Mouse (Mus musculus) stomach, postnatal 0 days (tissue): ENCODE measurements around the gene Eva1a. TPM values are rescaled to one million over a fixed set of nuclear protein-coding genes. Genes with fewer than 3 reads are reported as not detected.

ENCODE experiments used
- ATAC-seq: fragments of 200-750 bp; cut with Nextera tagmentation; 2 replicates; pipeline ENCODE4 v1.8.0; 2017; ENCODE audit not compliant: low FRiP score, low TSS enrichment
- DNase-seq: peaks from one replicate; pipeline ENCODE4 v3.0.0-alpha.2; 2016; ENCODE audit warnings: low spot score
- H3K27ac ChIP-seq: fragments of 300-500 bp; sonication (generic); replicated peaks from 2 replicates; pipeline ENCODE4 v1.5.1; 2014; ENCODE audit warnings: mild to moderate bottlenecking, control low read depth
- H3K27me3 ChIP-seq: fragments of 300-500 bp; sonication (generic); 2 replicates; pipeline ENCODE4 v1.6.1; 2014; ENCODE audit warnings: low read length; ENCODE audit not compliant: control insufficient read depth, insufficient read depth
- H3K36me3 ChIP-seq: fragments of 300-500 bp; sonication (generic); 2 replicates; pipeline ENCODE4 v1.6.1; 2014; ENCODE audit warnings: low read length, mixed read lengths; ENCODE audit not compliant: control insufficient read depth, insufficient read depth
- H3K4me1 ChIP-seq: fragments of 300-500 bp; sonication (generic); replicated peaks from 2 replicates; pipeline ENCODE4 v1.6.1; 2014; ENCODE audit warnings: antibody characterized with exemption; ENCODE audit not compliant: control insufficient read depth, insufficient read depth
- H3K4me2 ChIP-seq: fragments of 300-500 bp; sonication (generic); replicated peaks from 2 replicates; pipeline ENCODE4 v1.6.1; 2014; ENCODE audit warnings: low read depth, mild to moderate bottlenecking, control low read depth, moderate library complexity
- H3K4me3 ChIP-seq: fragments of 300-500 bp; sonication (generic); 2 replicates; pipeline ENCODE4 v1.5.1; 2014; ENCODE audit warnings: low read depth, low read length, control low read depth
- H3K9ac ChIP-seq: fragments of 300-500 bp; sonication (generic); 2 replicates; pipeline ENCODE4 v1.6.1; 2014; ENCODE audit warnings: mild to moderate bottlenecking, low read length, control low read depth, mixed read lengths
- H3K9me3 ChIP-seq: fragments of 300-500 bp; sonication (generic); 2 replicates; pipeline ENCODE4 v1.6.1; 2016; ENCODE audit warnings: low read length; ENCODE audit not compliant: control insufficient read depth
- CTCF ChIP-seq: IDR thresholded peaks from 2 replicates; pipeline ENCODE4 v1.5.1; 2016; ENCODE audit warnings: antibody characterized with exemption, low read depth, mild to moderate bottlenecking, moderate library complexity
- EP300 ChIP-seq: optimal IDR thresholded peaks from 2 replicates; pipeline ENCODE3; 2016; ENCODE audit warnings: antibody characterized with exemption
- WGBS: fragments of 180-500 bp; shearing (Covaris S2); extraction: QIAGEN DNeasy Blood & Tissue Kit; methylation state at CpG from one replicate; pipeline ENCODE4 v1.1.7; 2014; 5-methylcytosine and 5-hydroxymethylcytosine counted together
- polyA plus RNA-seq: library from polyadenylated mRNA; unstranded; fragments of >200 nt; fragmentation: Nextera tagmentation; extraction: Ambion mirVana; gene quantifications from 2 replicates; pipeline ENCODE4 v1.2.1, GENCODE M21; 2015

Eva1a gene
- polyA plus RNA-seq, 1 experiment from 2014 or later: 15.4 TPM

DNA sequence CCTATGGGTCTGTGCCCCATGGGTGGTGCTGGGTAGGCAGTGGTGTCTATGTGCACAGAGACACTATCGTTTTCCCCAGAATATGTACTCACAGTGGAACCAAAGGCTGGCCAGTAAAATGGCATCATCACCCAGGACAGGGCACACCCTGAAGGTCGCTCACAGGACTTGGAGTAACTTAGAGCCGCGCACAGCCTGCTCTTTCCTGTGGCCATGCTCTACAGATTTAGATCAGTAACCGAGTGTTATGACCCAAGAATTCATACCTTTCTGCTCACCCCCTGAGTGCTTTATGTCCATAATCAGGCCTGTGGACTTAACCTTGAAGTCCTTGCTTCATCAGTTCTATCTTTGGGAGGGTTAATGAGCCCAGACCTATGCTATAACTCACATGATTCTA lies 77.0 kb downstream of the Eva1a start:
- 91% methylated on average over 5 of the region's 5 CpGs for WGBS

GRCm38 (mm10) chr6:82119322-82120162 lies 78.7 kb downstream of the Eva1a start:
- peak; percentile 59 for ATAC-seq
- Histone ChIP-seq H3K4me1 (no peaks in the 10 kb centered on the region), H3K4me2 (peak overlapping the region; percentile 41), H3K4me3 (0 out of 2 replicates have a peak overlapping the region, but pooled peaks have one; percentile 15), H3K36me3 (no peaks in the 10 kb centered on the region), H3K27ac (no peak overlapping the region), H3K9me3 (no peaks in the 10 kb centered on the region), H3K9ac (no peak overlapping the region), H3K27me3 (no peaks in the 10 kb centered on the region)
- WGBS: 26% methylated on average over 16 of the region's 16 CpGs
- no peak for TF ChIP-seq EP300
- peak; percentile 71 for TF ChIP-seq CTCF
- DNase-seq: peak; percentile 51

More for the DNA sequence above, 77.0 kb downstream of the Eva1a start:
- DNase-seq (no peak), ATAC-seq (no peak)
- H3K36me3 ChIP-seq: no peaks in the 10 kb centered on the region
- H3K9me3 ChIP-seq: no peaks in the 10 kb centered on the region
- H3K9ac ChIP-seq: no peak overlapping the region
- no peak overlapping the region for H3K4me2 ChIP-seq
- H3K4me1 ChIP-seq: no peaks in the 10 kb centered on the region
- TF ChIP-seq EP300 (no peak), CTCF (no peak)
- H3K4me3 ChIP-seq: no peak overlapping the region
- H3K27me3 ChIP-seq: no peaks in the 10 kb centered on the region
- H3K27ac ChIP-seq: no peak overlapping the region

- H3K4me2 ChIP-seq: no peak overlapping the region
- H3K9me3 ChIP-seq: no peaks in the 10 kb centered on the region
- no peak overlapping the region for H3K4me3 ChIP-seq
- WGBS: 69% methylated on average over 2 of the region's 2 CpGs
- no peaks in the 10 kb centered on the region for H3K27me3 ChIP-seq
- H3K9ac ChIP-seq: no peak overlapping the region
- no peaks in the 10 kb centered on the region for H3K4me1 ChIP-seq
- no peak for TF ChIP-seq EP300
- no peak for TF ChIP-seq CTCF
- peak; percentile 97 for ATAC-seq
- peak; percentile 74 for DNase-seq
- H3K36me3 ChIP-seq: no peaks in the 10 kb centered on the region
- H3K27ac ChIP-seq: no peak overlapping the region
Measured at GRCm38 (mm10) chr6:82125134-82125533, 84.3 kb downstream of the Eva1a start.

DNA sequence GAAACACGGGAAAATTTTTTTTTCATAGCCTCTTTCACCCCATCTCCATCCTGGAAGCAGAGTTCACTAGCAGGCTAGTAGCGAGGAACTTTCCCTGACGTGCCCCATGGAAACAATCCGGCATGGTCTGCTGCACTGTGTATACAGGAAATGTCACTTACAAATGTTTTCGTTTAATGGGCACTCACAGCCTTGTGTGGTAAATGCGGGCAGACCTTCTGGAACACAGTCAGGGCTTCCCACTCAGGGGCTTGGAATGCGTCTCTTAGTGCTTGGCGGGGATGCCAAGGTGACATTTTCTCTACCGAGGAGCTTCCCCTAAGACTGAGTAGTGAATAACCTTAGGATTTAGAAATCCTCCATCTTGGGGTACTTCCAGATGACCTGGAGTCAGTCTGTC lies 87.0 kb downstream of the Eva1a start:
- no peak overlapping the region for H3K4me2 ChIP-seq
- ATAC-seq: peak; percentile 37; the same call in 1 of the 2 replicates
- H3K9me3 ChIP-seq: no peaks in the 10 kb centered on the region
- no peaks in the 10 kb centered on the region for H3K36me3 ChIP-seq
- no peaks in the 10 kb centered on the region for H3K27me3 ChIP-seq
- H3K4me3 ChIP-seq: no peak overlapping the region
- TF ChIP-seq EP300 (no peak), CTCF (no peak)
- 51% methylated on average over 9 of the region's 9 CpGs for WGBS
- H3K9ac ChIP-seq: no peak overlapping the region
- no peak for DNase-seq
- no peak overlapping the region for H3K27ac ChIP-seq
- H3K4me1 ChIP-seq: no peaks in the 10 kb centered on the region

DNA sequence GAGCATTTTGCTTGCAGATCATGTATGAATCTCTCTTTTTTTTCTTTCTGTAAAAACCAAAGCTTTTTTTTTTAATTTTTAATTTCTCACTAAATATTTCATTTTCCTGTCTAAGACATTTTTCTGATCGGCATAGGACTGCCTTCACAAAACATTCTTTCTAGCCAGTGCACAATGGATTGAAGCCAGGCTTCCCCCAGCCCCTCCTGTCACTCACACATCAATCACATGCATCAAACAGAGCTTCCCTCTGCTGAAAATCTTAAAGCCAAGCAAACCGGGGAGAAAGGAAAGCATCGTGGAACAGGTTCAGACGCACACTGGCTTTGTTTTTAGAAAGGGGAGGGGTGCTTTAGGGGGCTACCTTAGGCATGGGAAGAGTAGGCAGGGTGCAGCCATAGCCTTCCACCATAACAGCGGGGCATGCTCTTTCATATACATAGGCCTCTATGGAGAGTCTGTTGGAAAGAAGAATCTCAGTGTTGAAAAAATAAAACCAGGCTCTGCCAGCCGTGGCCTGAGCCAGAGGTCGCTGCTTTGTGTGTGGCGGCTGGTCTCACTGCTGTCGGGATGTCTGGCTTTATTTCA lies 88.9 kb downstream of the Eva1a start:
- Histone ChIP-seq H3K27me3 (no peaks in the 10 kb centered on the region), H3K4me1 (no peaks in the 10 kb centered on the region), H3K27ac (no peak overlapping the region), H3K4me3 (no peak overlapping the region), H3K4me2 (no peak overlapping the region), H3K36me3 (no peaks in the 10 kb centered on the region), H3K9me3 (no peaks in the 10 kb centered on the region), H3K9ac (no peak overlapping the region)
- DNase-seq: no peak
- TF ChIP-seq CTCF (no peak), EP300 (no peak)
- no peak for ATAC-seq
- WGBS: 47% methylated on average over 9 of the region's 9 CpGs
